Mouse (Mus musculus) brain, embryonic 14.5 days (tissue): ENCODE results near the gene Papln.

ENCODE experiments used
- CTCF ChIP-seq: fragments of 200-500 bp; IDR thresholded peaks from 2 replicates; pipeline ENCODE4 v1.5.1; 2012; ENCODE audit warnings: inconsistent platforms, mild to moderate bottlenecking, moderate library complexity, borderline replicate concordance; ENCODE audit not compliant: insufficient read depth, insufficient read length; ENCODE audit errors: extremely low read depth
- POLR2A ChIP-seq: fragments of 200-500 bp; IDR thresholded peaks from 2 replicates; pipeline ENCODE4 v1.6.1; 2012; ENCODE audit warnings: mild to moderate bottlenecking, inconsistent platforms, borderline replicate concordance; ENCODE audit not compliant: poor library complexity, insufficient read depth, insufficient read length, severe bottlenecking; ENCODE audit errors: extremely low read depth

GRCm38 (mm10) chr12:83803641-83804040 lies 40.2 kb downstream of the Papln start:
- TF ChIP-seq POLR2A (no peak), CTCF (no peak)
